Mouse (Mus musculus): ENCODE measurements around the gene Ankrd40. TPM values are rescaled to one million over a fixed set of nuclear protein-coding genes. Genes with fewer than 3 reads are reported as not detected.

Ankrd40 gene
- polyA plus RNA-seq, 1 experiment from 2014 or later: 9.2 TPM

DNA sequence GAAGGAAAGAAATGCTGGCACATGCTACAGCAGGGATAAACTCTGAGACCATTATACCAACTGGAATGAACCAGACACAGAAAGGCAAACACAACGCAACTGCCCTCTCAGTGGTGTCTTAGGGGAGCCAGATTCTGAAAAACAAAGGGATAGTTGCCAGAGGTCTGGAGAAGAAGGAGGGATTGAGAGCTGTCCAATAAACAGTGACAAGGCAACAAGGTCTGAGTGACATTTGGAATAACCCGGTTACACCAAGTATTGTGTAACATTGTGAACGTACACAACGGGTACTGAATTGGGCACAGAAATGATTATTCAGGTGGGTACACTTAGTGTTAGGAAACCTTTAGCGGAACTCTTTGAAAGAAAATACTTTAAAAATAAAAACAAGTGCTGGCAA, 34.3 kb downstream of the Ankrd40 start:
- 89% methylated on average over 5 of the region's 5 CpGs for WGBS
- no peak for ATAC-seq
- Histone ChIP-seq H3K4me1 (ENCODE audit: control insufficient read depth, insufficient read depth, low read depth, low read length) (no peaks in the 10 kb centered on the region), H3K4me3 (ENCODE audit: low read length) (no peak overlapping the region), H3K9me3 (ENCODE audit: control insufficient read depth, low read length) (no peaks in the 10 kb centered on the region), H3K4me2 (ENCODE audit: low read length) (no peak overlapping the region), H3K27me3 (replicated peaks; ENCODE audit: control insufficient read depth, insufficient read depth, low read length) (no peaks in the 10 kb centered on the region), H3K9ac (ENCODE audit: low read depth, low read length) (no peak overlapping the region), H3K27ac (ENCODE audit: low read depth, low read length) (no peak overlapping the region), H3K36me3 (ENCODE audit: control insufficient read depth, insufficient read depth, low read length) (no peaks in the 10 kb centered on the region)

DNA sequence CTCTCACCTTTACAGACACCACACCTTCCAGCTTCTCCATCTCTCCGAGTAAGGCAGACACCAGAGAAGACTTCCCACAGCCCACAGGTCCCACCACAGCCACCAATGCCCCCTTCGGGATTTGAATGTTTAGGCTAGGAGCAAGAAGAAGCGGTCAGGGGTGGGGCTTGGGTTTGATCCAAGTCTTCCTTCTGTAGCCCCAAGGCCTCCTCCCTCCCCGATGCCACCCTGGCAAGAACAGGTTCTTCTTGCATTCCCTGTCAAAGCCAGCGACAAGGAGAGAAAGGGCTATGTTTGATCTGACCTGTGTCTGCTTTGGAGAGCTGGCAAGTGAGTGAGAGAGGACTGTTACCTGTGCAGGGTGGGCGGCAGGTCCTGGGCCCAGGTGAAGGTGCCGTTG, 35.9 kb downstream of the Ankrd40 start:
- WGBS: 89% methylated on average over 7 of the region's 7 CpGs
- Histone ChIP-seq H3K27ac (ENCODE audit: low read depth, low read length) (no peak overlapping the region), H3K9me3 (ENCODE audit: control insufficient read depth, low read length) (no peaks in the 10 kb centered on the region), H3K36me3 (ENCODE audit: control insufficient read depth, insufficient read depth, low read length) (no peaks in the 10 kb centered on the region), H3K27me3 (replicated peaks; ENCODE audit: control insufficient read depth, insufficient read depth, low read length) (no peaks in the 10 kb centered on the region), H3K4me1 (ENCODE audit: control insufficient read depth, insufficient read depth, low read depth, low read length) (no peaks in the 10 kb centered on the region), H3K4me3 (ENCODE audit: low read length) (no peak overlapping the region), H3K4me2 (ENCODE audit: low read length) (no peak overlapping the region), H3K9ac (ENCODE audit: low read depth, low read length) (no peak overlapping the region)
- ATAC-seq: no peak

DNA sequence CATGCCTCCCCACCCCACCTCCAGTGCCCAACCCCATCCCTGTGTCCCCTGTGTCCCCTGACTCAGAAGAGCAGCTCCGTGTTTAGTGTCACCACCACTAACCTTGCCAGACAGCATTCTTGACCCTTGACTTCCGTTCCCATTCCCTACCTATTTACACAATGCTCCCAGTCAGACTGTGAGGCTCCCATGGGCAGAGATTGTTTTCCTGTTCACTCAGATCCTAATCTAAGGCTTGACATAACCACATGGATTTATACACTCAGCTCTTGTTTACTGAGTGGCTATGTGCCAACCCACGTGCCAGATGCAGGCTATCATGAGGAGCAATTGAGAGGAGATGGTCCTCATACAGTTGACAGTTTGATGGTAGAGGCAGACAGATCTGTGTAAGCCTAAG, 37.5 kb downstream of the Ankrd40 start:
- WGBS: 76% methylated on average over 3 of the region's 3 CpGs
- Histone ChIP-seq H3K4me2 (ENCODE audit: low read length) (no peak overlapping the region), H3K9ac (ENCODE audit: low read depth, low read length) (no peak overlapping the region), H3K4me1 (ENCODE audit: control insufficient read depth, insufficient read depth, low read depth, low read length) (no peaks in the 10 kb centered on the region), H3K27me3 (replicated peaks; ENCODE audit: control insufficient read depth, insufficient read depth, low read length) (no peaks in the 10 kb centered on the region), H3K27ac (ENCODE audit: low read depth, low read length) (no peak overlapping the region), H3K9me3 (ENCODE audit: control insufficient read depth, low read length) (no peaks in the 10 kb centered on the region), H3K36me3 (ENCODE audit: control insufficient read depth, insufficient read depth, low read length) (no peaks in the 10 kb centered on the region), H3K4me3 (ENCODE audit: low read length) (no peak overlapping the region)
- no peak for ATAC-seq

DNA sequence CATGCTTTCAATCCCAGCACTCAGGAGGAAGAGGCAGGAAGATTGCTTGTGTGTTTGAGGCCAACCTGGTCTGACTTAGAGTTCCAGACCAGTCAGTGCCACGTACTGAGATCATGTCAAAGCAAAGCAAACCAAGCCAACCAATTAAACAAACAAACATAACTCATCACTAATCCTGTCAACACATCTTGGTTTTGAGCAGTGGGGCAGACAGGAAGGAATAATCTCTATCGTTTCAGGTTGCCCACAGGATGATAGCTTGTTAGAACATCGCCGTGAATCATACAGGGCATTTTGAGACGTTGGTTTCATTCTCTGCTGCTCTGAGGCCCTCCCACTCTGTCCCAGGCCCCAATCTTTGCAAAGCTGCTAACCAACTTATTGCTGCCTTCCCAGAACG, 42.2 kb downstream of the Ankrd40 start:
- Histone ChIP-seq H3K27ac (ENCODE audit: low read depth, low read length) (no peak overlapping the region), H3K4me1 (ENCODE audit: control insufficient read depth, insufficient read depth, low read depth, low read length) (no peaks in the 10 kb centered on the region), H3K27me3 (replicated peaks; ENCODE audit: control insufficient read depth, insufficient read depth, low read length) (no peaks in the 10 kb centered on the region), H3K9ac (ENCODE audit: low read depth, low read length) (no peak overlapping the region), H3K36me3 (ENCODE audit: control insufficient read depth, insufficient read depth, low read length) (no peaks in the 10 kb centered on the region), H3K4me2 (ENCODE audit: low read length) (no peak overlapping the region), H3K4me3 (ENCODE audit: low read length) (no peak overlapping the region), H3K9me3 (ENCODE audit: control insufficient read depth, low read length) (no peaks in the 10 kb centered on the region)
- WGBS: 87% methylated on average over 6 of the region's 6 CpGs
- no peak for ATAC-seq

DNA sequence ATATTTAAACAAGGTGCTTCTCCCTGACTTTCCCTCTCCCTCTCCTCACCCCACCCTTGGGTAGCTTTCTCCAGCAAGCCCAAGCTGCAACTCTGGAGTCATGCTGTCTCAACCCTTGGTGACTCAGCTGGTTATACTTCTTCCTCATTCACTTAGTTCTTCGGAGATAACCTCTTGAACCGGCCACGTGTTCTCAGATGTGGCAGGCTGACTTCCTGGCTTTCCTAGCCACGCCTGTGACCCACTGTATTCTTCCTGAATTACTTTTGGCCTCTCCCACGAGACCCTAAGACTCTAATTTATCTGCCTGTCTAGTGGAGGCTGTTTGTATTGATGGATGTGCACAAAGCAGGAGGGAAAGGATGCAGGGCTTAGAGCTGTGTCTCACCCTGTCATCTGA, 43.0 kb downstream of the Ankrd40 start:
- no peak overlapping the region for H3K9ac ChIP-seq (ENCODE audit: low read depth, low read length)
- no peak for ATAC-seq

DNA sequence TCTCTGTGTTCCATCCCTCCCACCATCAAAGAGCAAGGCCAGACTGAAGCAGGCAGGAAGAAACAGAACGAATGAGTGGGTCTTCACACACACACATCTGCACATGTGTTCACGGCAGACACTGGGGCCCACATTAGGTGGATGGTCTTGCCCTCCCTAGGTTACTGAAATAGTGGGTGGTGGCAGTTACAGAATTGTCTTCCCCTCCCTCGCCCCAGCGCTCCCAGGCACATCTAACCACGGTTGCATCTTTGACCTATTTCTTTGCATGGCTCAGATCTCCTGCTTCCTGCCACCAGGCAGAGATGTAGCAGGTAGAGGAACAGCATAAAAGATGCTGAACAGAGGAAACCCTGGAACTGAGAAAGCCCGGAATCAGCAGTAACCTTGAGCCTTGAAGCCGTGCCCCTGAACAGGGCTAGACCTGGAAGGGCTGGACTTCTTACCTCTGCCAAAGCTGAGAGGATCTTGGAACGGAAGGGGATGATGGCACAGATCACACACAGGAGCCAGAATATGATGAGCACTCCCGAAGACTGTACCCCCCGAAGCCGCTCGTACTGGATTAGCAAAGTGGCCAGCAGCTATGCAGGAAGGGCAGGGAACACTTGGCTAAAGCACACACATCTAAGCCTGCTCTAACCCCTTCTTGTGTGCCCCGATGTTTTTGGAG, 46.6 kb downstream of the Ankrd40 start:
- Histone ChIP-seq H3K9me3 (ENCODE audit: control insufficient read depth, low read length) (no peaks in the 10 kb centered on the region), H3K36me3 (ENCODE audit: control insufficient read depth, insufficient read depth, low read length) (no peaks in the 10 kb centered on the region), H3K27ac (ENCODE audit: low read depth, low read length) (no peak overlapping the region), H3K4me2 (ENCODE audit: low read length) (no peak overlapping the region), H3K4me1 (ENCODE audit: control insufficient read depth, insufficient read depth, low read depth, low read length) (no peaks in the 10 kb centered on the region), H3K27me3 (replicated peaks; ENCODE audit: control insufficient read depth, insufficient read depth, low read length) (no peaks in the 10 kb centered on the region), H3K4me3 (ENCODE audit: low read length) (no peak overlapping the region), H3K9ac (ENCODE audit: low read depth, low read length) (no peak overlapping the region)
- ATAC-seq: no peak
- WGBS: 86% methylated on average over 13 of the region's 13 CpGs

More for the DNA sequence above, 43.0 kb downstream of the Ankrd40 start:
- no peaks in the 10 kb centered on the region for H3K36me3 ChIP-seq (ENCODE audit: control insufficient read depth, insufficient read depth, low read length)
- H3K27me3 ChIP-seq (replicated peaks; ENCODE audit: control insufficient read depth, insufficient read depth, low read length): no peaks in the 10 kb centered on the region
- no peaks in the 10 kb centered on the region for H3K4me1 ChIP-seq (ENCODE audit: control insufficient read depth, insufficient read depth, low read depth, low read length)
- 40% methylated on average over 5 of the region's 5 CpGs for WGBS
- H3K4me2 ChIP-seq (ENCODE audit: low read length): no peak overlapping the region
- H3K9me3 ChIP-seq (ENCODE audit: control insufficient read depth, low read length): no peaks in the 10 kb centered on the region
- H3K4me3 ChIP-seq (ENCODE audit: low read length): no peak overlapping the region
- no peak overlapping the region for H3K27ac ChIP-seq (ENCODE audit: low read depth, low read length)

DNA sequence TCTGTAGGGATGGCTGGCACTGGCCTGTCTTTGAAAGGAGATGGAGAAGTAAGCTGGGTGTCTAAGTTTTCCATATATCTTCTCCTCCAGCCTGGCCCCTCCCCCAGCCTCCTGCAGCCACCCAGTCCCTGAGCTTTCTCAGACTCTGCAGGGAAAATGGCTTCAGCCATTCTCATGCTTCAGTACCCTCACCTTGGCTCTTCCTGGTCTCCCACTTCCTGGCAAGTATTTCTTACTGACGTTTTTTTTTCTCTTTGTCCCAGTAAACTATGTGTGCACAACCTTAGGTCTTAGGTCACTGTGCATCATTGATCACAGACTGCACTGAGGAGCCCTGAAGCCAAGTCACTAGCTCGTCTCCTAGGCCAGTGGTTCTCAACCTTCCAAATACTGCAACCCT, 51.3 kb downstream of the Ankrd40 start:
- Histone ChIP-seq H3K4me1 (ENCODE audit: control insufficient read depth, insufficient read depth, low read depth, low read length) (no peaks in the 10 kb centered on the region), H3K9me3 (ENCODE audit: control insufficient read depth, low read length) (no peaks in the 10 kb centered on the region), H3K27ac (ENCODE audit: low read depth, low read length) (no peak overlapping the region), H3K9ac (ENCODE audit: low read depth, low read length) (no peak overlapping the region), H3K4me3 (ENCODE audit: low read length) (no peak overlapping the region), H3K27me3 (replicated peaks; ENCODE audit: control insufficient read depth, insufficient read depth, low read length) (no peaks in the 10 kb centered on the region), H3K36me3 (ENCODE audit: control insufficient read depth, insufficient read depth, low read length) (no peaks in the 10 kb centered on the region), H3K4me2 (ENCODE audit: low read length) (no peak overlapping the region)
- ATAC-seq: no peak
- 7% methylated on average over 2 of the region's 2 CpGs for WGBS

DNA sequence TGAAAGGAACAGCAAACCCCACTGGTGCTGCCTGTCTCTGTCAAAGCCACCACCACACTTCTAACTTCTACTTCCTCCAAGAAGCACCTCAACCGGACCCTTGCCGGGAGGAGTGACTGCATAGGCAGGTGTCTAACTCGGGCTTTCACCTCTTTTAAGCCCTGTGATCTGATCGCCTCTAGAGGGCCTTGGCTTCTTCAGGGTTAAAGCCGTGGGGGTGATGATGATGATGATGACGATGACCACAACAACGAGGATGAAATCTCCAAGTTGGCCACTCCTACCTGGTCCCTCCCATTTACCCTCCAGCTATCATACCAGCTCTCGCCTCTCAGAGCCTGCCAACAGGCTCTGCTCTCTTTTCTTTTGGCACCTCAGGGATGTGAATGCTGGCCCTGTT, 51.9 kb downstream of the Ankrd40 start:
- H3K9me3 ChIP-seq (ENCODE audit: control insufficient read depth, low read length): no peaks in the 10 kb centered on the region
- WGBS: 76% methylated on average over 8 of the region's 8 CpGs
- no peak overlapping the region for H3K4me2 ChIP-seq (ENCODE audit: low read length)
- H3K9ac ChIP-seq (ENCODE audit: low read depth, low read length): no peak overlapping the region
- H3K27me3 ChIP-seq (replicated peaks; ENCODE audit: control insufficient read depth, insufficient read depth, low read length): no peaks in the 10 kb centered on the region
- H3K36me3 ChIP-seq (ENCODE audit: control insufficient read depth, insufficient read depth, low read length): no peaks in the 10 kb centered on the region
- H3K4me1 ChIP-seq (ENCODE audit: control insufficient read depth, insufficient read depth, low read depth, low read length): no peaks in the 10 kb centered on the region
- no peak overlapping the region for H3K27ac ChIP-seq (ENCODE audit: low read depth, low read length)
- H3K4me3 ChIP-seq (ENCODE audit: low read length): no peak overlapping the region
- ATAC-seq: no peak

DNA sequence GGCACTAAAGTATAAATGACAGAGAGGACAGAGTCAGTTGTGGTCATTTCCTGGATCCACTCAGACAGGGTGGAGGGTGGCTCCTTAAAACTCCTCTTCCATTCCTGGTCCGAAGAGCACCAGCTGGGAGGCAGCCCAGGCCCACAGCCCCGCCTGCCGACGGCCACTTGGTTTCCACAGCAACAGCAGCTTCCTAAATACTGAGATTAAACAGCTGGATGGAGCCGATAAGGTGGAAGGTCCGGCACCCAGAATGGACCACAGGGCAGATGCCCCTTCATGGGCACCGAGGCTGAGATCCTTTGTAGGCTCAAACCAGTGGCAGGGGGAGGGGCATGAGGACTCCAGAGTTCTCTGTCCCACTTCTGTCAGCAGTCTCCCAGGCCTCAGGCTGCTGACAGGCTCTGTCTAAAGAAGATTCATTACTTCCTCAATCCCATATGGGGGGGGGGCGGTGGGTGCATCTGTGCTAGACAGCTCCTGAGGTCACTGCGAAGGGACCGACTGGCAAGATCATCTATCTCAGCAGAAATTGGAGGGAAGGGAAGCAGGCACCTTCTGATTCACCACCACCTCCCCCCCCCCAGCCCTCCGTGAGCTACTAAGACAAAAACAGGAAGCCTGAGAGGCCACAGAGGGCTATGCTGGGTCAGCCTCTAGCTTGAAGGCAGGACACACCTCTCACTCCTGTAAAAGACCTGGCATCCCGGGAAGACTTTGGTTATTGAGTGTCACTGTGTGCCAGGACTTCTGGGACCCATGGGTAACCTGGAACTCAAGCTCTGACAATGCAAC, 58.4 kb downstream of the Ankrd40 start:
- H3K36me3 ChIP-seq (ENCODE audit: control insufficient read depth, insufficient read depth, low read length): no peaks in the 10 kb centered on the region
- H3K4me3 ChIP-seq (ENCODE audit: low read length): no peak overlapping the region
- ATAC-seq: 0 out of 2 replicates have a peak, but pooled peaks have one; percentile 40
- no peak overlapping the region; the same call in 1 of the 2 replicates for H3K9ac ChIP-seq (ENCODE audit: low read depth, low read length)
- H3K27ac ChIP-seq (ENCODE audit: low read depth, low read length): no peak overlapping the region
- peaks cover 16% of the 10 kb centered on the region for H3K4me1 ChIP-seq (ENCODE audit: control insufficient read depth, insufficient read depth, low read depth, low read length)
- no peaks in the 10 kb centered on the region for H3K9me3 ChIP-seq (ENCODE audit: control insufficient read depth, low read length)
- no peaks in the 10 kb centered on the region for H3K27me3 ChIP-seq (replicated peaks; ENCODE audit: control insufficient read depth, insufficient read depth, low read length)
- WGBS: 17% methylated on average over 12 of the region's 12 CpGs
- peak overlapping the region; percentile 23; the same call in 1 of the 2 replicates for H3K4me2 ChIP-seq (ENCODE audit: low read length)
